Mouse (Mus musculus) intestine, embryonic 15.5 days (tissue): ENCODE data around the gene Usp48. TPM values are rescaled to one million over a fixed set of nuclear protein-coding genes. Genes with fewer than 3 reads are reported as not detected.

Experiments used
- ATAC-seq: fragments of 200-750 bp; cut with Nextera tagmentation; 2 replicates; pipeline ENCODE4 v1.8.0; 2017; ENCODE audit warnings: moderate TSS enrichment, moderate library complexity
- H3K27ac ChIP-seq: fragments of 300-500 bp; sonication (generic); 2 replicates; pipeline ENCODE4 v1.5.1; 2015; ENCODE audit warnings: mild to moderate bottlenecking, inconsistent platforms
- H3K27me3 ChIP-seq: fragments of 300-500 bp; sonication (generic); replicated peaks from 2 replicates; pipeline ENCODE4 v1.6.1; 2015; ENCODE audit warnings: inconsistent platforms
- H3K36me3 ChIP-seq: fragments of 300-500 bp; sonication (generic); 2 replicates; pipeline ENCODE4 v1.6.1; 2015; ENCODE audit warnings: inconsistent platforms
- H3K4me1 ChIP-seq: fragments of 300-500 bp; sonication (generic); replicated peaks from 2 replicates; pipeline ENCODE4 v1.6.1; 2015; ENCODE audit warnings: inconsistent platforms
- H3K4me2 ChIP-seq: fragments of 300-500 bp; sonication (generic); replicated peaks from 2 replicates; pipeline ENCODE4 v1.6.1; 2015; ENCODE audit warnings: mild to moderate bottlenecking, inconsistent platforms
- H3K4me3 ChIP-seq: fragments of 300-500 bp; sonication (generic); replicated peaks from 2 replicates; pipeline ENCODE4 v1.5.1; 2015; ENCODE audit warnings: inconsistent platforms
- H3K9ac ChIP-seq: fragments of 300-500 bp; sonication (generic); 2 replicates; pipeline ENCODE4 v1.6.1; 2015; ENCODE audit warnings: inconsistent platforms
- H3K9me3 ChIP-seq: fragments of 300-500 bp; sonication (generic); 2 replicates; pipeline ENCODE4 v1.6.1; 2016; ENCODE audit warnings: inconsistent platforms
- WGBS: fragments of 180-500 bp; shearing (Covaris S2); methylation state at CpG from one replicate; pipeline ENCODE4 v1.1.7; 2015; 5-methylcytosine and 5-hydroxymethylcytosine counted together
- polyA plus RNA-seq: library from polyadenylated mRNA; unstranded; fragments of >200 nt; fragmentation: Nextera tagmentation; extraction: Ambion mirVana; gene quantifications from 2 replicates; pipeline ENCODE4 v1.2.1, GENCODE M21; 2015

The Usp48 gene
- 61.2 and 62.0 TPM in 2 replicates for polyA plus RNA-seq

DNA sequence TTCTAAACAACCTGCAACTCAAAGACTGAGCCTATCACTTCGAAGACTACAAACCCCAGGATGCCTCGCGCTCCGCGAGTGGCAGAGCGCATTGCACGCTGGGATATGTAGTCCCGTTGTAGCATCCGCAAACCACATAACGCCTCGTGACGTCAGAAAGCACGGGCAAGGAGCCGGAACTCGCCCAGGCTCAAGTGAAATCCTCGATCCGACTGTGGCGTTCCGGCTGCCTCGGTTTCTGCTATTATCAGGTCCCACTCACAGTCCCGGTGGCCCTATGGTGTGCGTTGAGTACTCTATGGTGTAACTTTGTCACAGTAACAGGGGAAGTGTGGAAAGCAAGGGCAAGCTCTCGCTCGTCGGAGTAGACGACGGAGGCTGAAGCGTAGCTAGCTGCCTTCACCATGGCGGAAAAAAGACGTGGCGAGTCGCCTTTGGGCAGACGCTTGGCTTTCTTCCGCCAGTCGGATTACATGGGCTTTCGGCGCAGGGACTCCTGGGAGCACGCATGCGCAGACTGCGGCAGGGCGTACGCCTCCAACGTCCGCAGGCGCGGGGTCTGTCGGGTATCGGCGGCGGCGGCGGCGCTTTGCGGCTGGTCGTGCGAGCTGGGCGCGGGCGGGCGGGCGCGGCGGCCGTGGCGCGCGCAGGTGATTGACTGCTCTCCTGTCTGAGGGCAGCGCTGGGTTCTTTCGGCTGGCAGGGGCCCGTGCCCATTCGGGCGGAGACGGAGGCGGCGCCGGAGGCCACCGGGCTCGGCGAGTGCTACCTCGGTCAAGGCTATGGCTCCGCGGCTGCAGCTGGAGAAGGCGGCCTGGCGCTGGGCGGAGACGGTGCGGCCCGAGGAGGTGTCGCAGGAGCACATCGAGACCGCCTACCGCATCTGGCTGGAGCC is at the start of gene Usp48:
Gene Usp48, plus strand, starts transcription at position 155 of the 895 bp plus-strand sequence.
- H3K4me1 ChIP-seq = peaks cover 15% of the 10 kb centered on the region
- peak within 1 kb of the TSS; percentile 86 for H3K9ac ChIP-seq
- peak within 1 kb of the TSS; percentile 74 for H3K4me2 ChIP-seq
- H3K9me3 ChIP-seq = no peaks in the 10 kb centered on the region
- ATAC-seq = peak; percentile 97
- H3K27me3 ChIP-seq = no peaks in the 10 kb centered on the region
- peak within 1 kb of the TSS; percentile 98 for H3K27ac ChIP-seq
- under 1% methylated on average over 91 of the region's 92 CpGs for WGBS
- no peaks in the 10 kb centered on the region for H3K36me3 ChIP-seq
- H3K4me3 ChIP-seq = peak within 1 kb of the TSS; percentile 98

DNA sequence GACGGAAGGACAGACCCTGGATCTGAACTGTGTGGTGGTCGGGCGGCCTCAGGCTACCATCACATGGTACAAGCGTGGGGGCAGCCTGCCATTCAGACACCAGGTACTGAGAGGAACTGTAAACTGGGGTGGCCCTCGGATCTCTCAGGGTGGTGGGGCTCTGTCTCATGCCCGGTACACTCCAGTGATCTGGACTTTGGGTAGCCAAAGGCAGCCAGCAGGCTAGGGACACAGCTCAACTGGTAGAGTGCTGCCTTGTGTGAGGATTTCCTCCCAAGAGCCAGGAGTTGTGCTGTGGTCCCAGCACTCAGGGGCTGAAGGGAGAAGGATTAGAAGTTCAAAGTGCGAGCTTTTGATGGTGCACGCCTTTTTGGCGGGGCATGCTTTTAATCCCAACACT is 48.0 kb upstream of the Usp48 start:
- H3K9me3 ChIP-seq = no peaks in the 10 kb centered on the region
- no peak overlapping the region for H3K9ac ChIP-seq
- peaks cover 72% of the 10 kb centered on the region for H3K36me3 ChIP-seq
- H3K27ac ChIP-seq = no peak overlapping the region
- no peak overlapping the region for H3K4me3 ChIP-seq
- 93% methylated on average over 9 of the region's 9 CpGs for WGBS
- no peak overlapping the region for H3K4me2 ChIP-seq
- no peaks in the 10 kb centered on the region for H3K27me3 ChIP-seq
- no peak for ATAC-seq
- H3K4me1 ChIP-seq = no peaks in the 10 kb centered on the region

DNA sequence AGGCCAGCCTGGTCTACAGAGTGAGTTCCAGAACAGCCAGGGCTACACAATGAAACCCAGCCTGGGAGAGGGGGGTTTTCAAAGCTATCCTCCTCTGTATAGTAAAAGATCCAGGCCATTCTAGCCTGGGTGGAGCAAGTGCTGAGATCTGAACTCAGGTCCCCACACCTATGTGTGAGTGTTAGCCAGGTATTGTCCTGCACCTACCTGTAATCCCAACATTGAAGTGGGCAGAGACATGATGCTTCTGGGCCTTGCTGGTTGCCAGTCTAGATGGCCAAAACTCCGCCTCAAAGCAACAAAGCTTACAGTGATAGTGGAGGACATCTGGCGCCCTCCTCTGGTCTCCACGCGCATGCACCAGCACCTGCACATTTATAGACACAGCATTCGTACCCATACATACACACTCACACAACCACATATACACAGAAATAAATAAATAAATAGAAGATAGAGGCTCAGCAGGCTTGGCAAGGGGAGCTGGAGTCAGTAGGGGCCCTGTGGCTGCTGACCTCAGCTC is 47.5 kb upstream of the Usp48 start:
- Histone ChIP-seq H3K4me1 (no peaks in the 10 kb centered on the region), H3K4me2 (no peak overlapping the region), H3K27ac (no peak overlapping the region), H3K9me3 (no peaks in the 10 kb centered on the region), H3K27me3 (no peaks in the 10 kb centered on the region), H3K36me3 (peaks cover 71% of the 10 kb centered on the region), H3K4me3 (no peak overlapping the region), H3K9ac (no peak overlapping the region)
- WGBS = 81% methylated on average over 5 of the region's 5 CpGs
- ATAC-seq = no peak

DNA sequence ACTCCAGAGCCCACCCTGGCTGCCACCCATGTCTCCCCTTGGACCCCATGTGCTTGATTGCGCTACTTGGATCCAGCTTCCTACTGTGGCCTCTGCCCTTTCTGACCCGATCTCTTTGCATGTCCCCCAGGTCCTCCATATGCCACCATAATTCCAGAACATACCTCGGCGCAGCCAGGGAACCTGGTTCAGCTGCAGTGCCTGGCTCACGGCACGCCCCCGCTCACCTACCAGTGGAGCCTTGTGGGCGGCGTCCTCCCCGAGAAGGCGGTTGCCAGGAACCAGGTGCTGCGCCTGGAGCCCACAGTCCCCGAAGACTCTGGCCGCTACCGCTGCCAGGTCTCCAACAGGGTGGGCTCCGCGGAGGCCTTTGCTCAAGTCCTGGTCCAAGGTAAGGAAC is 40.1 kb upstream of the Usp48 start:
- no peak overlapping the region for H3K9ac ChIP-seq
- no peaks in the 10 kb centered on the region for H3K4me1 ChIP-seq
- H3K36me3 ChIP-seq = peaks cover 62% of the 10 kb centered on the region
- H3K4me2 ChIP-seq = no peak overlapping the region
- WGBS = 95% methylated on average over 17 of the region's 17 CpGs
- no peaks in the 10 kb centered on the region for H3K27me3 ChIP-seq
- H3K27ac ChIP-seq = no peak overlapping the region
- no peaks in the 10 kb centered on the region for H3K9me3 ChIP-seq
- no peak overlapping the region for H3K4me3 ChIP-seq
- no peak for ATAC-seq

DNA sequence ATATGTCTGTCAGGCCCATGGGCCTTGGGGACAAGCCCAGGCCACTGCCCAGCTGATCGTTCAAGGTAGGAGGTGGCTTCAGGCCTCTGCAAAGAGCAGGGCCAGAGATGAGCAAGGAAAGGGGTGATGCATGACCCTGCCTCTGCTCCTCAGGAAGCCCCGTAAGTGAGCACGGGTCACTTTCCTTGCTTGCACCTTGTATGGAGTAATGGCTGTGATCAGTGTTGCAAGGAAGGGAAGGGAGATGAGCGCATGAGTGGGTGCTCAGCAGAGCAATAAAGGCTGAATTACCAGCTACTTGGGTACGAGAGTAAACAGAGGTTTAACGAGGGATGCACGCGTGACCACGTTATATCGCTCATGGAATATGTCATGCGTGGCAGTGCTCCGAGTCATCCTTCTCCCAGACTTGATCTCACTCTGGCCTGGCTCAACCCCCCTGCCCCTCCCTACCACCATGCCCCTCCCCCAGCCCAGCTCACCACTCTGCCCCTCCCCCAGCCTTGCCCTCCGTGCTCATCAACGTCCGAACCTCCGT is 36.8 kb upstream of the Usp48 start:
- Histone ChIP-seq H3K27me3 (no peaks in the 10 kb centered on the region), H3K4me2 (no peak overlapping the region), H3K36me3 (peaks cover 50% of the 10 kb centered on the region), H3K4me3 (no peak overlapping the region), H3K9me3 (no peaks in the 10 kb centered on the region), H3K4me1 (no peaks in the 10 kb centered on the region), H3K27ac (no peak overlapping the region), H3K9ac (no peak overlapping the region)
- WGBS = 84% methylated on average over 16 of the region's 16 CpGs
- no peak for ATAC-seq

DNA sequence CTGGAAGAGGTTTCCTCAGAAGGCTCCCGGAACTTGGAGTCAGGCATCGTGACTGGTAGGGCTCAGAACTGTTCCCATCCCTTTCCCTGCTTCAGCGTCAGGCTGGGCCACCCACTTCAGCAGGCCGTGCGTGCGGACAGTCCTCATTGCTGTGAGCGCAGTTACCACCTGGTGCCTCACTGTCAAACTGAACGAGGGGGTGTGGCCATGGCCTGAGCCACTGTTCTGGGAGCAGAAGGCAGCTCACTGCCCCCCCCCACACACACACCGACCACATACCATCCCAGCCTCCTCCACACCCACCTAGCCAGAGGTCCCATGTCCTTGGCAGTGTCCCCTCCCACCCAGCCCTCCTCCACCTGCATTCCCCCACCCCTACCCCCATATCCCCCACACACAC is 23.7 kb upstream of the Usp48 start:
- WGBS = 64% methylated on average over 9 of the region's 9 CpGs
- no peaks in the 10 kb centered on the region for H3K27me3 ChIP-seq
- no peak overlapping the region for H3K9ac ChIP-seq
- H3K4me3 ChIP-seq = no peak overlapping the region
- H3K4me2 ChIP-seq = no peak overlapping the region
- no peaks in the 10 kb centered on the region for H3K4me1 ChIP-seq
- no peaks in the 10 kb centered on the region for H3K9me3 ChIP-seq
- H3K27ac ChIP-seq = no peak overlapping the region
- peaks cover 13% of the 10 kb centered on the region for H3K36me3 ChIP-seq
- no peak for ATAC-seq

DNA sequence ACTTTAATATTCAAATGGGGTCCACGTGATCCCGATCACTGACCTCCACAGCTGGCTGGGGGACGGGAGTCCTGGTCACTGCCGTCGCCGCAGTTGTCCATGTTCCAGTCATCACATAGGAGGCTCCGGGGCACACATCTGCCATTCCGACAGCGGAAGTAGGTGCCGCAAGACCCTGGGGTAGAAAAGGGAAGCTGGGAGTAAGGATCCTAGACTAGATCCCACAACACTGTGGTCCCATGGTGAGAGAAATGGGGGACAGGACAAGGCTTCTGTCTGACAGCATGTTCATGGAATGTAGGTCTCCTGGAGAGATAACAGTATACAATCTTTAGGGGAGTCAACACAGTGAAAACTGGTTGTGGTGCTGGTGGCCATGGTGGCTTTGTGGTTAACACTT is 19.1 kb upstream of the Usp48 start, which contains the start of gene Ldlrad2:
Gene Ldlrad2, minus strand, starts transcription at position 101 of the 400 bp plus-strand sequence.
- no peak within 1 kb of the TSS for H3K4me3 ChIP-seq
- H3K4me2 ChIP-seq = no peak within 1 kb of the TSS
- no peaks in the 10 kb centered on the region for H3K9me3 ChIP-seq
- H3K27ac ChIP-seq = no peak within 1 kb of the TSS
- H3K27me3 ChIP-seq = peaks cover 6% of the 10 kb centered on the region; the same call in 1 of the 2 replicates
- no peak for ATAC-seq
- H3K4me1 ChIP-seq = 0 out of 2 replicates have a peak, but pooled peaks cover 3% of the 10 kb centered on the region
- 85% methylated on average over 10 of the region's 10 CpGs for WGBS
- no peak within 1 kb of the TSS for H3K9ac ChIP-seq
- H3K36me3 ChIP-seq = 0 out of 2 replicates have a peak, but pooled peaks cover 2% of the 10 kb centered on the region

DNA sequence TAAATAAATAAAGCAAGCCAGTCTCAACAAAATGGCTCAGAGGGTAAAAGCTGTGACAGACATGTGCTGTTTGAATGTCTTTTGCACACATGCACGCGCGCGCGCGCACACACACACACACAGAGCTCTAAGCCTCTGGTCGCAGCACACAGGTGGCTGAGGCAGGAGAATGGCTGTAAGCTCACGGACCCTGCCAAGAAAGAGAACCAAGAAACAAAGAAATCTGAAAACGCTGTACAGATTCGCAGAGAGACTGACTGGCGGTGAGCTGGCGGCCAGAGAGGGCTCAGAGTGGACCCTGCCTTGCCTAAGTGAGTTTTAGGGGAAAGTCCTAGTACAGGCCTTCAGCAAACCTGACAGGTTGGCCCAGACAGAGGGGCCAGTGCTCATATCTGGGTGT is 16.1 kb upstream of the Usp48 start:
- no peak for ATAC-seq
- H3K27me3 ChIP-seq = peaks cover 6% of the 10 kb centered on the region; the same call in 1 of the 2 replicates
- H3K4me2 ChIP-seq = no peak overlapping the region
- no peak overlapping the region for H3K27ac ChIP-seq
- H3K36me3 ChIP-seq = no peaks in the 10 kb centered on the region
- WGBS = 96% methylated on average over 12 of the region's 12 CpGs
- no peaks in the 10 kb centered on the region for H3K9me3 ChIP-seq
- no peak overlapping the region for H3K4me3 ChIP-seq
- no peak overlapping the region for H3K9ac ChIP-seq
- peaks cover 10% of the 10 kb centered on the region; the same call in 1 of the 2 replicates for H3K4me1 ChIP-seq

DNA sequence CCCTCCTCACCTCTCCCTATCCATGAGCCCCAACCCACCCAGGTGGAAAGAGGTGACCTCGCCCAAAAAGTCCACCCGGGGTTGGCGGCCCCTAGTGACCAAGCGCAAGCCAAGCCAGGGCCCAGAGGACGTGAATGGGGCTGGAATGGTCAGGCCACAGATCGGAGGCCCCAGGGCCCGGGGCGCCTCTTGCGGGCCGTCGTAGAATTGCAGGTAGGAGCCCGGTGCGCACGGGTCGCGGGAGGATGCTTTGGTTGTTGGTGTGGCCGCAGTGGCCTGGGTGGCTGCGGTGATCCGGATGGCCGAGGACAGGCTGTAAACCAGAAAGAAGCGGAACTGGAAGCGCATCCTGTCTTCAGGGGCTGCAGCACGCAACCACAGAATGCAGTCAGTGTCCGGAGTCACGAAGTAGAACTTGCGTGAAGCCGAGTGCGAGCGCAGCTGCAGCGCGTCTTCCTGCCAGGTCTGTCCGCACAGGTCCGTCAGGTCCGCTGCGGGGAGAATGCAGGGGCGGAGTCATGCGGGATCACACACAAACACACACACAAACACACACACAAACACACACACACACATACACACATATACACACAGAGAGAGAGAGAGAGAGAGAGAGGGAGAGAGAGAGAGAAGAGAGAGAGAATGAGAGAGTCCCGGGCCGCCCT is 15.2 kb upstream of the Usp48 start:
- Histone ChIP-seq H3K4me2 (peak overlapping the region; percentile 80), H3K9ac (no peak overlapping the region), H3K9me3 (no peaks in the 10 kb centered on the region), H3K27me3 (peaks cover 6% of the 10 kb centered on the region; the same call in 1 of the 2 replicates), H3K4me3 (peak overlapping the region; percentile 34), H3K36me3 (no peaks in the 10 kb centered on the region), H3K4me1 (peaks cover 10% of the 10 kb centered on the region; the same call in 1 of the 2 replicates), H3K27ac (no peak overlapping the region)
- peak; percentile 53 for ATAC-seq
- WGBS = 5% methylated on average over 39 of the region's 39 CpGs

DNA sequence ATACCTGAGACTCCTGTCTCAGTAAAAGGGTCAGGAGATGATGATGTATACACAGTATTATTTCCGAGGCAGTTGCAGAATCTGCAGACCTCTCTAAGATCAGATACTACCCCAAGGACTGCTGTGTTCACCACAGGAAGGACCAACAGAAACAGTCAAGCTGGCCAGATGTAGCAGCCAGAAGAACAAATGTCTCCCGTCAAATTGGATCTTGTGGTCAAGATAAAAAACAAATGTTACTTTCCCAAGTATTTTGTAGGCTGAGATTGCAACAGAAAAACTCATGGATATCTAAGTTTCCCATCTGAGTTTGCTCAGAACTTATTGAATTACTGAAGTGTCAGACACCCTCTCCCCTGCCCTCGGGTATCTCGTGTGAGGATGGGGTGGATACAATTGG is 13.8 kb upstream of the Usp48 start:
- no peaks in the 10 kb centered on the region for H3K9me3 ChIP-seq
- ATAC-seq = no peak
- H3K9ac ChIP-seq = no peak overlapping the region
- no peaks in the 10 kb centered on the region for H3K36me3 ChIP-seq
- 48% methylated on average over 4 of the region's 4 CpGs for WGBS
- H3K4me2 ChIP-seq = no peak overlapping the region
- peaks cover 10% of the 10 kb centered on the region; the same call in 1 of the 2 replicates for H3K4me1 ChIP-seq
- H3K4me3 ChIP-seq = no peak overlapping the region
- no peak overlapping the region for H3K27ac ChIP-seq
- H3K27me3 ChIP-seq = peaks cover 6% of the 10 kb centered on the region; the same call in 1 of the 2 replicates

DNA sequence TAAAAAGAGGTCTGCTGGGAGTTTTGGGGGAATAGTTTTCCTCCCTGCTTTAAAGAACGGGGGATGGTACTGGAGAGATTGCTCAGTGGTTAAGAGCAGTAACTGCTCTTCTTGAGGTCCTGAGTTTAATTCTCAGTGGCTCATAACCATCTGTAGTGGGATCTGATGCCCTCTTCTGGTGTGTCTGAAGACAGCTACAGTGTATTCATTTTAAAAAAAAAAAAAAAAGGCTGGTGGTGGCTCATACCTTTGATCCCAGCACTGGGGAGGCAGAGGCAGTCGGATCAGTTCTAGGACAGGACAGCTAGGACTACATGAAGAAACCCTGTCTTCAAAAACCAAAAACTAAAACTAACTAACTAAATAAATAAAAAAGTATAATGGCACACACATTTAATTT is 13.3 kb upstream of the Usp48 start:
- Histone ChIP-seq H3K4me3 (no peak overlapping the region), H3K27me3 (peaks cover 6% of the 10 kb centered on the region; the same call in 1 of the 2 replicates), H3K36me3 (no peaks in the 10 kb centered on the region), H3K4me2 (no peak overlapping the region), H3K27ac (no peak overlapping the region), H3K9me3 (no peaks in the 10 kb centered on the region), H3K9ac (no peak overlapping the region), H3K4me1 (peaks cover 10% of the 10 kb centered on the region; the same call in 1 of the 2 replicates)
- 74% methylated on average over 2 of the region's 2 CpGs for WGBS
- no peak for ATAC-seq

DNA sequence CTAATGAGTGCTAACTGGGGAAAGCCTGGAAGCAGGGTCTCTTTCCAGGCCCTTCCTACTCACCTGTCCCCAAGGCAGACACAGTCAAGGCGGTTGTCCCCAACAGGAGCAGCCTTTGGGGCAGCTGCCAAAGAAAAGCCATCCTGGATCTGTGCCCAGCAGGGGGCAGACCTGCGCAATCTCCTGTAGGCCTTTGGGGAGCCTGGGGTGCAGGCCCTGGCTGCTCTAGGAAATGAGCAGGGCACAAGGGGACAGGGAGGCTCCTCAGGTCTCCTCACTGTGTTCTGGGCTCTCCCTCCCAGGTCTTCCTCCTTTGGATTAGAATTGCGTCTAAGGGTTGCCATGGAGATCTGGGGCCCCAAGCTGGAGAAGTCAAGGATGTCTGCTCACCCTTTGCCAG is 11.7 kb upstream of the Usp48 start:
- no peak overlapping the region for H3K4me3 ChIP-seq
- H3K36me3 ChIP-seq = no peaks in the 10 kb centered on the region
- no peak overlapping the region for H3K9ac ChIP-seq
- no peaks in the 10 kb centered on the region for H3K9me3 ChIP-seq
- ATAC-seq = no peak
- WGBS = 35% methylated on average over 3 of the region's 3 CpGs
- no peak overlapping the region for H3K4me2 ChIP-seq
- peaks cover 10% of the 10 kb centered on the region; the same call in 1 of the 2 replicates for H3K4me1 ChIP-seq
- no peak overlapping the region for H3K27ac ChIP-seq
- peaks cover 6% of the 10 kb centered on the region; the same call in 1 of the 2 replicates for H3K27me3 ChIP-seq
